Mouse (Mus musculus) large intestine, adult 2 months (tissue): ENCODE results near the gene Fgf13. TPM values are rescaled to one million over a fixed set of nuclear protein-coding genes. Genes with fewer than 3 reads are reported as not detected.

Experiments
- DNase-seq: peaks from one replicate; pipeline ENCODE4 v3.0.0-alpha.2; 2012; ENCODE audit warnings: low read depth, low spot score
- WGBS: fragments of 180-500 bp; shearing (Covaris S2); methylation state at CpG from one replicate; pipeline ENCODE4 v1.1.7; 2018; 5-methylcytosine and 5-hydroxymethylcytosine counted together
- polyA plus RNA-seq: library from polyadenylated mRNA; depleted of rRNA; stranded (reverse); fragments of >200 nt; gene quantifications from 2 replicates; pipeline ENCODE4 v1.2.3, GENCODE M21; 2012; rRNA removed

Gene Fgf13
- 1.0 and 1.8 TPM in 2 replicates for polyA plus RNA-seq

DNA sequence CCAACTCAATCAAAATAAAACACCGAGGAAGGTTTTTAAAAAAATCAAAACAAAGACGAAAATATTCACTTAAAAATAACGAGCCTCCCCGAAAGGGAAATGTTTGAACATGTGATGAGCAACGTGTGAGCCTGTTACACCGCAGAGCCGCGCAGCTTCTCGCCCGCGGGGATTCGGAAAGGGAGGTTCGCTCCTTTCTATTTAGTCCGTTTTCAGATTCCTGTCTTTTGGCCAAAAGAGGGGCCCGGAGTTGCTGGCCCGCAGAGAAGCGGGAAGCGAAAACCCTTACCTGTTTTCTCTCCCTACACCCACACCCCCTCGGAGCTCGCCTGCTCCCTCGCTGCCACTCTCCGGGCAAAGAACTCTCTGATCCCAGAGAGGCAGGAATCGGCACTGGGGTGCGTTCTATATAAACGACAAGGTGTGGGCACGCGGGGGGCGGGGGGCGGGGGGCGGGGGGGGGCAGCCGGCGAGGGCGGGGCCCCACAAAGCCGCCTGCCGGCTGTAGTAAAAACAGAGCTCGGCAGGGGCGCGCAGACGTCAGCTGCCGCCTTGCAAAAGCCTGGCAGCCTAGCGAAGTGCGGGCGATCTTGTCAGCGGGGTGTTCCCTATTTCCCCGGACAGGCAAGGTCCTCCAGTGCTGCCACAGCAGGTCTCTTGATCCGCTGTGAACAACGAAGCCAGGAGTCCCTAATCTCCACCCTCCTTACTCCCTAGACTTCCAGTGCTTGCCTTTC lies at the start of gene Fgf13:
Gene Fgf13 (minus strand): TSS at position 377 of the 737 bp plus-strand sequence.
- DNase-seq = no peak
- 15% methylated on average over 44 of the region's 47 CpGs for WGBS

DNA sequence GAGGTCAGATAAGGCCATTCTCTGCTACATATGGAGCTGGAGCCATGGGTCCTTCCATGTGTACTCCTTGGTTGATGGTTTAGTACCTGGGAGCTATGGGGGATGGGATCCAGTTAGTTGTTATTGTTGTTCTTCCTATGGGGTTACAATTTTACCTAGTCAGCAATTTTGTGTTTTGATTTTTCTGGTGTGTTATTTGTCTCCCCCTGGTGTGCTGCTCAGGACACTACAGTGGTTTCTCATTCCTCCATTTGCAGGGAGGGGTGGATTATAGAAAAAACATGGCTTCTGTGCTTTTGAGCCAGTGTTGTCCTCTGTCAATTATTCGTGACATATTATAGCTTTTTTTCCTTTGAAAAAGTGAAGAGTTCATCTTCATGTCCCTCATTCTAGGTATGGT lies 38.7 kb upstream of the Fgf13 start:
- WGBS = 54% methylated on average over 1 of the region's 1 CpGs
- DNase-seq = no peak

DNA sequence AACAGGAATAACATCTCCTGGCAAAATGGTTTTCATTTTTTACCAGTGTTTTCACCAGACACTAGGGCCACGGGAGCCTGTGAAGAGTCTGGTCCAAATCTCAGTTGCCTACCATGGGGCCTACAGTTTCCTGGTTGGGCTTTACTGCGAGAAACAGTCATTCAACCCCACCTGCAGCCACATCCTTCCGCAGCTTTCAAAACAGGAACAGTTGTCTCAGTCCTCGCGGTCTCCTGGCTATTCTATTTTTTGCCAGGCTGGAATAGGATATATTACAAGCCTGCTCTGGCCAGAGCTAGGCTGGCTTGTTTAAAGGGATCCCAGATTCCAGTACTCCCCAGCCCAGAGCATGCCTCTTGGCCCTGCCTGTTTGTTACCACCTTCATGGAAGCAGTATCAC lies 21.2 kb upstream of the Fgf13 start:
- 48% methylated on average over 5 of the region's 5 CpGs for WGBS
- DNase-seq = no peak

DNA sequence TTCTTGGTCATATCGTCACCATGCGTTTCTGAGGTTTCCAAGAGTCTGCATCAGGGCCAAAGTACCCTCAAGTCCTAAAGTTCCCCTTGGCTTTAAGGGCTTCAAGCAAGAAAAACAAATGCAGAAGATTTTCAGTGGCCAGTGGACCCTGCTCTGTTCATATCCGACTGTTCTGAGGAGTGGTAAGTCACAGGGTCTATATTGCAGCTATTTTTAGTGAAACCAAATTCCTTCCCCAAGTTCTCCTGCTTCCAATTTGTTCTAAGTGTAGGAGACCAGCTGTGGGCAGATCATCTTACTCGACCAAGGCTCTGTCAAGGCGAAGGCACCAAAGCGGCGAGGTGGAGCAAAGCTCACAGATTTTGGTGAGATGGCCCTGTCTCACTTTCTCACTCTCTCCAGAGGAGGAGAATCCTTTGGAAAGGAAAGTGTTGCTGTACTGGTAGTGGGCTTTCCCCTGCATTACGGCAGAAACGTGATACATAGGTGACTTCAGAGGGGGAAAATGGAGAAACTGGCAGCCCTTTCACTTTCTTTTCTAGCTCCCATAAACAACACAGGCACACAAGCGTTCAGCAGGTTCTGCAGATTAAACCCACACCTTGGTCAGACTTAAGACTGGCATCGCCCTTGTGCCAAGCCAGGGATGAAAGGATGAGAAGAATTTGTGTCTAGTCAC lies 17.8 kb upstream of the Fgf13 start:
- DNase-seq = no peak
- 75% methylated on average over 11 of the region's 11 CpGs for WGBS

DNA sequence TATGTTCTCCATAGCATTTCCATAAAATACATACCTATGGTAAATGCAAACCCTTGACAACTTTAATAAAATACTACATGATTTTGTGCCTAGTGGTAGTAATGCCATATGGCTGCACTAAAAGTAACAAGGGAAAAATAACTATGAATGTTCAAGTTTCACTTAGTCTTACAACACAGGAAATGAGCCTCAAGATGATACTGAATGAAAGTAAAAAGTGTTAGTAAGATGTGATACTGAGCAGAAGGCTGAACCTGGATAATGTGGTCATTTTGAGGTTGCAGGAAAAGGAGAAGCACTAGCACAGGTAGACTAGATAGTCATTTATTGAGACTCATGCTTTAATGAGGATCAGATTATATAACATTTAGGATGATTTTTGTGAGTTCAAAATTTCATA lies 16.2 kb upstream of the Fgf13 start:
- DNase-seq = no peak

DNA sequence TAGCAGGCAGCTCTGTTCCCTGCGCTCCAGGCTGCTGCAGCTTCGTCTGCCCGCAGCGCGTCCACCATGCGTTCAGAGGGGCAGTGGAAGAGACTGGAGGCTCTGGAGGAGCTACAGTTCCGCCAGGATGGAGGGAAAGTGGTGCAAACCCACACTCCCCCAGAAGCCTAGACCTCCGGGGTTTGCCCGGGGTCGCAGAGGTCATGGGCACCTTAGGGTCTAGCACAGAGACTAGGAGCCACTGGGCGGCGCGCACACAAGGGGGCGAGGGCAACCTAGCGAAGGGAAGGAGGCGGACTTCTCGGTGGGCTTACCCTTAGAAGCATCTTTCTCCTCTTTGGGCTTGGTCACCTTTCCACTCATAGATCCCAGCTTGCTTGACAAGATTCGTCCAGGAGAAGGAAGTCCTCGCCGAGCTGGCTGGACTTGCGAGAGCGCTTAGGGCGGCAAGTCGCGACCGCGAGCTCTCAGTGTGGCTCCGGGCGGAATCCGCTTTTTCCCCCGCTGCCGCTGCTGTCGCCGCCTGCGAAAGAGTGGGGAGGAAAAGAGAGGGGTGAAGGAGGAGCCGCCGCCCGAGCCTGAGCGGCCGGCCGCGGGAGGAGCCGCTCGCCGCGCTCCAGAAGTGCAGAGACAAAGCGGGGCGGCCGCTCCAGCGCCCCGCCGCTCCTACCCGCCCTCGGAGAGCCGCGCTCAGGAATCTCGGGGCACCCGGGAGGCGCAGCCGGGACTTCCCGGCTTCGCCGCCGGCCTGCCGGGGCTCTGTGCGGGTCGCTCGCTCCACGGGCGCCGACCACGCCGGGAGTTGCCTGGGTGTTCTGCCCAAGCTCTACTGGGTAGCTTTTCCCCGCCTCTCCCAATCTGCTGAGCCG lies 811 bp downstream of the Fgf13 start:
- DNase-seq = no peak
- WGBS = 17% methylated on average over 75 of the region's 75 CpGs

DNA sequence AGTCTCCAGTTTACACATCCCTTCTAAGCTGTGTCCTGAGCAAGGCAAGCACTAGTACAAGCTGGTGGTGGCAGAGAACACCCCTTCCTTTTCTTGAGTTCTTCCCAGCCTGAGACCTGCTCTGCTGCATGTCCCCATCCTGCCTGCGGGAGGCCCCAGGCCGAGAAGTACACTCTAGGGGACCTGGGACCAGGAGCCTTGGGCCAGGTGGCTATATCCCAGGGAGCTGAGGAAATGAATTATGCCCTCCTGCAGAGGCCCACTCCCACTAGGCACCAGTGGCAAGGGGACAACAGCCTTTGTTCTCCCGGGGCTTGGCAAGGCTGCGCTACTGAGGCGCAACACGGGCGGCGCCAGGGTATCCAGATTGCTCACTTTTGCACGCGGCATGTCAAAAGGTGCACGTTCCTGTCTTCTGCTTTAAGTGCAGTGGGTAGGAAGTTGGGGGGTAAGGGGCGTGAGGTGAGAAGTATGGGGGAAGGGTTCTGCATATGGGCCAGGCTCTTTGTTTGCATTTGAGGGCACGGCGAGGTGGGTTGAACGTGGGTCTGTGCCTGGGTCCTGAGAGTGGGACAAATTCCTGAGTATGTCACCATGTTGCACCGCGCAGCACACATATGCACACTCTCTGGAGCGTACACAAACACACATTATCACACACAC lies 1.7 kb downstream of the Fgf13 start:
- no peak for DNase-seq
- 23% methylated on average over 18 of the region's 18 CpGs for WGBS

DNA sequence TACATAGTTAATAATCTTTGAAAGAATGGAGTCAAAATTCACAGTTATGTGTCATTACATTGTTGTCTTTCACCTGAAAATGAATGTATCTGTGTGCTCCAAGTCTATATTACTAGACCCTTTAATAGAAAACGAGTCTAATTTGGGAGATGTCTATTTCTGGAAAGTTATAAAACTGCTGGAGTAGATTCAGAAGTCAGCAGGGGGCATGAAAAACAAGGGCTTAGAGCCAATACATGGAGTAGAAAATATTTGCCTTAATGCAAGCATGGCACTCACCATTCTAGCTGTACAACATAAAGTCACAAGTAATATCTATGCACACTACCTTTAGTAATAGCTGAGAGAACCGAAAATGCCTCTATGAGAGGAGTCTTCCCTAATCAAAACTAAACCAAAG lies 19.9 kb downstream of the Fgf13 start:
- WGBS = 60% methylated on average over 2 of the region's 2 CpGs
- no peak for DNase-seq

DNA sequence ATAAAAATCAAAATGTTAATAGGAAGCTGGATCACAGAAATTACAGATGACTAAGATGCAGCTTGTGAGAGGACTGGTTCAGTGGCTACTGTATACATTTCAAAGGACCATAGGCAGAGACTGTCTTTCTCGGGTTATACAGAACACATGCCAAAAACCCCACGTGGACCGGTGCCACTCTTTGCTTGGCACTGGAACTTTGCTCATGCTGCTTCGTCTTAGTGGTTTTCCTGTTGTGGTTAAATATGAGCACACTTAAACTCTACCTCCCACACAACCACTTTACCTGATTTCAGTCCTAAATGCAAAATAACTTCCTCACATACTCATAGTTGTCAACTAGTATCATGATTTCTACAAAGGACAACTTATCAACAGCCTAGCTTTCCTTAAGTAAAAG lies 59.6 kb downstream of the Fgf13 start:
- WGBS = 64% methylated on average over 4 of the region's 4 CpGs

DNA sequence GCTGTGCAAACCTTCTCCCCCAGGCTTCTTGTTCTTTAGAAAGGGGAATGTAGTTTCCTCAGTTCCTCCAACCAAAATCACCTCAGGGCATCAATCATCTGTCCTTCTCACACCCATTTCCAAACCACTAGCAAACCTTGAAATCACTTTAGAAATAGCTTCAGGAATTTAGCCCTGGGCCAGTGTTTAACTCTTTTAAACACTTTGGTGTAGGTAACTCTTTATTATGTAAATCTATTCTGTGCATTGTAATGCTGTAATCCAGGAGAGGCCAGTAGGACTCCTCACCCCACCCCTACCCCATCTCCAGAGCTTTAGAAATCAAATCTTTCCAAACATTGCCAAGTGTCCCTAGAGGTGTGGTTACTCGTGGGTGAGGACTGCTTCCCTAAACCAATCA lies 74.5 kb downstream of the Fgf13 start:
- DNase-seq = no peak
- 18% methylated on average over 1 of the region's 1 CpGs for WGBS

More for the DNA sequence above, 59.6 kb downstream of the Fgf13 start:
- no peak for DNase-seq

DNA sequence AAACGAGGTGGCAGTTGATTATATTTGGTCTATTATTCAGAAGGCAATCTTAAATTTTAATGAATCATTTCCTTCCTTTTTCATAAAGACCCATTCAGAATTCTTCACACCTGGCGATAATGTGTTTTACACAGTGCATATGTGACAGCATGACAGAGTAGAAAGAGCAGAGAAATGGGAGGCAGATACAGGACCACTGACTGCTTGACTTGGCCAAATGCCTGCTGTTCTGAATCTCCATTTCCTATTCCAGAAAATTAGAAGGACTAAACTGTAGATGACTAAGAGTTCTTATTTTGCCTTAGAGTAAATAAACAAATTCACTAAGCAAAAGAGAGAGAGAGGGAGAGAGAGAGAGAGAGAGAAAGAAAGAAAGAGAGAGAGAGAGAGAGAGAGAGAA lies 82.4 kb downstream of the Fgf13 start:
- 52% methylated on average over 2 of the region's 2 CpGs for WGBS
- DNase-seq = no peak

DNA sequence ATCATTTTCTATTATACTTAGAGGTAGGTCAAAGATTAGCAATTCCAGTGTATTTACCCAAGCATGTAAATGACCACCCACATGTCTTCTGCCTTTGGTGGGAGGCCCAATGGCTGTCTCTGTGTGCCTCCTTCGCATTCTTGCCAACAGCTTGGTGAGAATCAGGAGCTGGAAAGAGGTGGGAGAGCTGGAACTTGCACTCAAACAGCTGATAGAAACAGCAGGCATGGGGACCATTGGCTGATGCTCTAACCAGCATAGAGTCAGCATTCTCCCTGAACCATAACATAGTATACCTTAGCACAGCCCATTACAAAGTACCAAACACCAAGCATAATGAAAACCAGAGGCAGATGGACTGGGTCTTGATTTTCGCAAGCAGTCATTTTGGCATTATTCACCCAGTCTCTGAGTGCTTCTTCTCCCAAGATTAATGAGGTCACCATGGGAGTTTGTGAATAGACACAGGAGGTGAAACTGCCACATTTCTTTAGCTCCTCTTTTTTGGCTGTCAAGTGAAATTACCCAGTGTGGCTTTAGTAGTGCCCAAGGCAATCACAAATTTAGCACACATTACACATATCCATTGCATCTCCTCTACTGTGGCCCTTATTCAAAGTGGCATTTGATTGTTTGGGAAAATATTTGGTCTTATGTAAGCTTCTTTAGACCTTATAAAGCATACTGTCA lies 165.1 kb downstream of the Fgf13 start:
- no peak for DNase-seq
- WGBS = 82% methylated on average over 2 of the region's 2 CpGs

DNA sequence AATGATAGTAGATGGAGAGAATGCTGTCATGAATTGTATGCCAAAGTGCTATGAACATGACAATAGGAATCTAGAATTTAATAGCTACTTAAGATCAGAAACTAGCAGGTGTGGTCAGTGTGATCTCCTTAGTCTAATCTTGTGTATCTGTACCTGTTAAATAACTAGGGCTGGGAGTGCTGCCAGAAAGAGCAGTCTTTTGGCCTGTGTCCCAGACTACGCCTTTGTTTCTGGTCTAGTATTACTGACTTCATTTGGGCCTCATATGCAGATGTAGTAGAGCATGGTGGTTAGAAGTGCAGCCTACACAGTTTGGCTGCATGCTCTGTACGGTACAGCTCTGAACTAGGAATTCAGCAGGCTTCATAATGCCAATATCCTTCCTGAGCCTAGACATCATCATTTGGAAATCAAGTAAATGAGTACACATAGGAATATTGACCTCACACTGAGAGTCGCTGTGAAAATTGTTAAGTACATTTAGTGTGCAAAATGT lies 276.9 kb downstream of the Fgf13 start:
- no peak for DNase-seq
- 77% methylated on average over 3 of the region's 3 CpGs for WGBS

DNA sequence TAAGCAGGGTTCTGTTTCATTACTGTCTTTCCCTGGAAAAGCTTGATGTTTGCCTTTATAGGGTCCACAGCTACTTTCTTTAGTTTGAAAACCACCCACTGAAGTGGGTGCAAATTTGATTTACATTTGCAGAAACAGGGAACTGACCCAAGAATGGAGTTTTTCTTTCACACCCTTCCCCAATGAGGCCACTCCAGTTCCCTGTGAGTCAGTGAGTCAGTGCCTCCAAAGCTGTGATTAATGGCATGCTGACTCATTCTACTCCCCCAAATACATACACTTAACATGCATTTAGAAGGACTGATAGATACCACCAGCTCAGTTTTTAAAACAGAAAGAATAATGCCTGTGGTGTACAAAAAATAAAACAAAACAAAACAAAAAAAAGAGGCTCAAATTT lies 316.3 kb downstream of the Fgf13 start:
- no peak for DNase-seq

DNA sequence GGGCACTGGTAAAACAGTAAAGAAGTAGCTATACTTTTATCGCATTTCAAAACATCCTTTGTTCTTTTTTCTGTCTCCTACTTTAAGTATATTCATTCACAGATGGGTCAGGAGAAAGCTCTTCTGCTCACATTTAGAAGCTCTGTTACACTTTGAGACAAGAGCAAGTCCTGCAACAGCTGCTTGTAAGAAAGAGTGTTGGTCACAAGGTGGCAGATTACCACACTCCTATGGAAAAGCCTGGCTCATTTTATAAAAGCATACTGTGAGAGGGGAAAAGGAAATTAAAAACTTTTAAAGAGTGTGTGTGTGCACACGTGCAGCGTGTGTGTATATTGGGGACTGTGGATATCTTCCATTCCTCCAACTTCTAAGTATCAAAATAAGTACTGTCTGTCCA lies 324.1 kb downstream of the Fgf13 start:
- no peak for DNase-seq
- 74% methylated on average over 3 of the region's 3 CpGs for WGBS

DNA sequence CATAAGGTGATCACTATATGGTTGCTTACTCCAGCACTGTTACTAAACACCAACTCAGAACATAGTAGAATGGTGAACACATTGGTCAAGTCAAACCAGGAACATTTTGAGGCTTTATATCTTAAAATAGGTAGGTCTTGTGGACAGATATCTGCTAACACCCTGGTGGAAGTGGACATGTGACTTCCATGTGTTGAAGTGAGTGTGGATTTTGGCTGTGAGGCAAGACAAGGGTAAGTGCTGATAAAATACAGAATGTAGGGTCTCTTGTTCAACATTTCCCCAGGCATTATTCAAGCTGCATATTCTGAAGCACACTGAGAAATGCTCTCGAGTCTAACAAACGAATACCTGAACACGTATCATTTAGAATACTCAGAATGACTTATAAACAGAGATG lies 324.7 kb downstream of the Fgf13 start:
- WGBS = 80% methylated on average over 3 of the region's 3 CpGs
- DNase-seq = no peak

DNA sequence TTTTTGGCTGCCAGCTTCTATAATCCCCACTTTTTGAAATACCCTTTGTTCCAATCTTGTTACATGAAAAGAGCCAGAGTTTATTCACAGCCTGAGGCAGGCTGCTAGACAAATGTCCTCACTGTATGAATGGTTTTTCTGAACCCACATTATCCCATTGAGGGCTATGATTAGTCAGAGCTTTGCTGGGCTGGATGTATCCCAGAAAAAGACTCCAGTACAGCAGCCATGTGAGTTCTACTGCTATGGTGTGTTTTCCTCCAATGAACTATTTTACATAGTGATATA lies 326.5 kb downstream of the Fgf13 start:
- no peak for DNase-seq

DNA sequence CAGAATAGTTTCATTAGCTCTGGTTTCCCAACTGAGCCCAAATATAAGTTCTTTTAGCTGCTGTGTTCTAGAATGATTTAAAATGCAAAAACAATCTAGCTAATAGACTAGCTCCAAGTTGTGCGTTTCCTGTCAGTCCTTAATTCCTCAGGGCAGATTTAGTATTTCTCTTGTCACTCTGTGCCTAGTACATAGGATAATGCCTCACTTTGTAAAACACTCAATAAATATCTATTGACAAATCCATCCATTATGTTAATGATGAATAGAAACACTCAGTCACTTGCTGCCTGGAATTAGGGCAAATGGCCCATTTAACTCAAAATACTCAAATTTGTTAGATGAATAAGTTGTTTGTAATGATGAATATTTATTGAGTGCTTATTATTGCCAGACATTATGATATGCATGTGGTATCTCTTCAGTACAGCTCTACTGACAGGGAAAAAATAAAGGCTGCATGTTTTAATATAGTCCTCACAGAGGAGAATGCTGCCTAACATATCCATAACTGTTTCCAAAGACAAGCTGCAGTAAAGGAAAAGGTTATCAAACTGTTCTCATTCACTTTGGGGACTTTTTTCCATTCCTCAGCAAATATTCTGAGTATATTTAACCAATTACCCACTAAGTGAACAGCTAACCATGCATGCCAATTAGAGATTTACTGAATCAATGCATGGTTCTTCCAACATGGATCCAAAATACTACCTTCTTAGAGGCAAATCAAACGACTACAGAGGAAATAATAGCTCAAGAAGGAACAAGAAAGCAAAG lies 327.0 kb downstream of the Fgf13 start:
- DNase-seq = no peak
- WGBS = 40% methylated on average over 2 of the region's 2 CpGs

DNA sequence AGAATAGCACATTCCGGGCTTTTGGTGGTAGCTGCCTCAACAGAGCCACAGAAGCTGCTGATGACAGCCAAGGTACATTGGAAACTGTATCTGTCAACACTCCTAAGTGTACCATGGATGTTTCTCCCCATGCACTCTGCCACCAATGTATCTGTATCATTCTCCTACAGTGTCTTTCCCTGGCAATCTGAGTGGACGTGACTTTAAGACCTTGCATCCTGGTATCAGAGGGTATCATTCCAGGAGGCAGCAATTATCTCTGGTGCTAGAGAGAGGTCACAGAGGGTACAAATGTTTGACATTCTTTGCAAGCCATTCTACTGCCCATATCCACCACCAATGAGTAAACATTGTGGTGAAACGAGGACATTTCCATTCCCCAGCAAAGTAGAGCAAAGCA lies 347.2 kb downstream of the Fgf13 start:
- DNase-seq = no peak
- WGBS = 43% methylated on average over 3 of the region's 3 CpGs
